Mouse (Mus musculus) midbrain, embryonic 11.5 days (tissue): Measurements from ENCODE around the gene Phf20. TPM values are rescaled to one million over a fixed set of nuclear protein-coding genes. Genes with fewer than 3 reads are reported as not detected.

ENCODE experiments used
- microRNA-seq: library from miRNA; unstranded; fragments of <30 nt; microRNA quantifications from one replicate; pipeline ENCODE4, GENCODE M21; 2017
- polyA plus RNA-seq: library from polyadenylated mRNA; unstranded; fragments of >200 nt; fragmentation: Nextera tagmentation; extraction: Ambion mirVana; gene quantifications from 2 replicates; pipeline ENCODE4 v1.2.1, GENCODE M21; 2014

Gene Phf20
- polyA plus RNA-seq, 1 experiment from 2014 or later: 91.4 TPM

Small RNA genes lying within 50 kb of the gene (microRNA-seq; reads per million reads assigned to microRNA genes)
- gene Gm22759: not detected

Other genes starting within 250 kb of the Phf20 start
- 13.2 and 13.8 TPM in 2 replicates for gene Cep250, start 240.0 kb upstream of the Phf20 start, polyA plus RNA-seq
- gene 6430550D23Rik, start 188.5 kb upstream of the Phf20 start, polyA plus RNA-seq: 0.62 and 1.1 TPM in 2 replicates
- gene Ergic3, start 188.4 kb upstream of the Phf20 start, polyA plus RNA-seq: 212 and 224 TPM in 2 replicates
- not detected in 2 replicates for gene Fer1l4, start 143.5 kb upstream of the Phf20 start, polyA plus RNA-seq
- 5.9 and 6.2 TPM in 2 replicates for gene Spag4, start 131.3 kb upstream of the Phf20 start, polyA plus RNA-seq
- 45.7 and 48.9 TPM in 2 replicates for gene Cpne1, start 84.5 kb upstream of the Phf20 start, polyA plus RNA-seq
- 47.7 and 48.3 TPM in 2 replicates for gene Rbm12, start 84.5 kb upstream of the Phf20 start, polyA plus RNA-seq
- gene Gm28036, start 69.4 kb upstream of the Phf20 start, polyA plus RNA-seq: 19.1 and 19.6 TPM in 2 replicates
- 410 TPM in 2 replicates for gene Romo1, start 52.4 kb upstream of the Phf20 start, polyA plus RNA-seq
- 34.1 and 37.2 TPM in 2 replicates for gene Nfs1, start 52.3 kb upstream of the Phf20 start, polyA plus RNA-seq
- gene Rbm39, start 16.2 kb upstream of the Phf20 start, polyA plus RNA-seq: 708 and 733 TPM in 2 replicates
- 3.3 and 4.2 TPM in 2 replicates for gene Cnbd2, start 115.8 kb downstream of the Phf20 start, polyA plus RNA-seq
- 85.3 and 93.4 TPM in 2 replicates for gene Scand1, start 116.2 kb downstream of the Phf20 start, polyA plus RNA-seq
- 3.1 and 3.9 TPM in 2 replicates for gene Epb41l1, start 224.4 kb downstream of the Phf20 start, polyA plus RNA-seq